Mouse (Mus musculus) forebrain, embryonic 14.5 days (tissue): ENCODE data around the gene Calr3. TPM values are rescaled to one million over a fixed set of nuclear protein-coding genes. Genes with fewer than 3 reads are reported as not detected.

ENCODE experiments used
- ATAC-seq: fragments of 200-750 bp; cut with Nextera tagmentation; 2 replicates; pipeline ENCODE4 v1.8.0; 2017; ENCODE audit warnings: mild to moderate bottlenecking, moderate library complexity
- DNase-seq: peaks from one replicate; pipeline ENCODE4 v3.0.0-alpha.2; 2015; ENCODE audit warnings: low spot score
- H3K27ac ChIP-seq: fragments of 300-500 bp; sonication (generic); 2 replicates; pipeline ENCODE4 v1.5.1; 2014; ENCODE audit warnings: low read depth, mild to moderate bottlenecking, control low read depth, low read length, moderate library complexity
- H3K27me3 ChIP-seq: fragments of 300-500 bp; sonication (generic); replicated peaks from 2 replicates; pipeline ENCODE4 v1.6.1; 2014; ENCODE audit warnings: low read length, control low read depth, mixed read lengths; ENCODE audit not compliant: control insufficient read depth, insufficient read depth
- H3K36me3 ChIP-seq: fragments of 300-500 bp; sonication (generic); 2 replicates; pipeline ENCODE4 v1.6.1; 2014; ENCODE audit warnings: low read length, control low read depth; ENCODE audit not compliant: control insufficient read depth, insufficient read depth
- H3K4me1 ChIP-seq: fragments of 300-500 bp; sonication (generic); 2 replicates; pipeline ENCODE4 v1.6.1; 2014; ENCODE audit warnings: antibody characterized with exemption, low read length, control low read depth; ENCODE audit not compliant: control insufficient read depth, insufficient read depth
- H3K4me2 ChIP-seq: fragments of 300-500 bp; sonication (generic); 2 replicates; pipeline ENCODE4 v1.6.1; 2014; ENCODE audit warnings: mild to moderate bottlenecking, control low read depth, low read length
- H3K4me3 ChIP-seq: fragments of 300-500 bp; sonication (generic); 2 replicates; pipeline ENCODE4 v1.5.1; 2014; ENCODE audit warnings: low read depth, low read length, control low read depth
- H3K9ac ChIP-seq: fragments of 300-500 bp; sonication (generic); 2 replicates; pipeline ENCODE4 v1.6.1; 2014; ENCODE audit warnings: mild to moderate bottlenecking, low read length, control low read depth, moderate library complexity
- H3K9me3 ChIP-seq: fragments of 300-500 bp; sonication (generic); replicated peaks from 2 replicates; pipeline ENCODE4 v1.6.1; 2016; ENCODE audit warnings: low read length, control low read depth, mixed read lengths; ENCODE audit not compliant: control insufficient read depth
- WGBS: fragments of 180-500 bp; shearing (Covaris S2); extraction: QIAGEN DNeasy Blood & Tissue Kit; methylation state at CpG from one replicate; pipeline ENCODE4 v1.1.7; 2014; 5-methylcytosine and 5-hydroxymethylcytosine counted together
- polyA plus RNA-seq: library from polyadenylated mRNA; unstranded; fragments of >200 nt; fragmentation: Nextera tagmentation; extraction: Ambion mirVana; gene quantifications from 2 replicates; pipeline ENCODE4 v1.2.1, GENCODE M21; 2014

Gene Calr3
- polyA plus RNA-seq, 1 experiment from 2014 or later = 1.0 TPM

DNA sequence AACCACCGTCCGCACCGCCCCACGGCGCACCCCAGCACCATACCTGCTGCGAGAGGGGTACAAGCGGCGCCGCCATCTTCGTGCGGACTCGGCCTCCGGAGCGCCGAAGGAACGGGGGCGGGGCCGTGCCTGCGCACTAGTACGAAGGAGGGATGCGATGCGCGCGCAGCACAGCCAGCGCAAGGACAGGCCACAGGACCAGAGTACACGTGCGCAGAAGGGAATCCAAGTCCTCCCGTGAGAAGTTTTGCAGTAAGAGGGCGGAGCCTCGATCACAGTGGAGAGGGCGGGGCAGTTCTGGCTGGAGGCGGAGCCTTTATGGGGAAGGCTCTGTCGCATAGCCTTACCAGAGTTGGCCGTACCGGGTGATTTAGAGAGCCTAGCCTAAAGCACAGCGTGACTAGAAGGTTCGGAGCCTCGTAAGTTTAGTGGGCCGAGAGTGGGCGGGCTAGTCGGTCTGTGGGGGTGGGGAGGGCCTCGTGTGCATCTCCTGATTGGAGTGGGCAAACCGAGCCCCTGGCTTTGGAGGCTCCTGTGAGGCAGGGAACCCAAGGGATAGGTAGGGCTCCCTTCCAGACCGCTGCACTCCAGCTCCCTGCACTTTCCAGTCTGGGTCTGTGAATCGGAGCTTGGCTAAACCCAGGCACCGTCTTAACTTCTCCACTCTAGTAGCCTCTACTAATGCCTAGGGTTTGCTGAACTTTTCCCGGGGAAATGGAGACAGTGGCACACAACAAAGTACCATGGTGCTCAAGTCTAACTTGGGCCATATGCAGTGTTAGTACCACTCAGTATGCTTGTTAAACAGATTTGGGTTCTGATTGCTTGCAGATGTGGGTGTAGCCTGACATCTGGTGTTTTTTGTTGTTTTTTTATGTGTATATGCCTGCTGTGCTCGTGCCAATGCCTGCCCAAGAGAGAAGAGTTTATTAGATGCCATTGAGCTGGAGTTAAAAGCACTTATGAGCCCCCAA lies 22.0 kb downstream of the Calr3 start, which contains the start of gene Eps15l1:
Gene Eps15l1 (minus strand): TSS at position 99 of the 974 bp plus-strand sequence.
- DNase-seq = peak; percentile 99
- H3K4me2 ChIP-seq = peak within 1 kb of the TSS; percentile 77
- WGBS = under 1% methylated on average over 48 of the region's 48 CpGs

DNA sequence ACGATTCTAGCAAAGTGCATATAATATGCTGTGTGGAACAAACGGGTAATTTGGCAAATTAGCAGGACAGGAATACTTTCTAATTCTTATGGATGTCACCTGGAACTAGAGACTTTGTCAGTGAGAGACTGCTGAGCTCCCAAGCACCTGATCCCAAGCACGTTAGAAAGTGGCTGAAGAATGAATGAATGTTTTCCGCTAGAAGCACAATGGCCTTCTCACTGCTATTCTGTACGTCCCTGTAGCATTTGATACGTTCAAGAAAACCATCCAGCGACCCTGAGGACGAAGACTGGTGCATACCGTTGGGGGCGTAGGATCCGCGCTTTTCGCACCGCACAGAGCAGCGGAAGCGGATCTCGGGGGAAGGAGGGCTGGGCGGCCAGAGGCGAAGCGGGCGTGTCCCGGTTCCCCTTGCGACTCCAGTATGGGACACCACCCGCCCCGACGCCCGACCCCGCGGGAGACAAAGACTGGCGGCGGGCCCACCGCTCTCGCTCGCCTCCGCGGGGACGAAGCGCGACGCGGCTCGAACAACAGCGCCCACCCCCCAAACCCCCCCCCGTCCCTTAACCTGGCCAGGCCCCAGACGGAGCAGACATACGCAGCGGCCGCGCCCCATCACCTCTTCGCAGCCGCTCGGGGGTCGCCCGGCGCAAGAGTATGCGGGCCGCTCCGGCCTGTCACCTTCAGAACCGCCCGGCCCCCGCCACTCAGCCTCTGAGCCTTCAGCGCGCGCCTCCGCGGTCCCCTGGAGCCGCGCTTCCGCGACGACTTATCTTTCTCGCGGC lies 22.9 kb downstream of the Calr3 start:
- Histone ChIP-seq H3K4me1 (peaks cover 16% of the 10 kb centered on the region), H3K9me3 (no peaks in the 10 kb centered on the region), H3K27me3 (no peaks in the 10 kb centered on the region), H3K4me3 (peak overlapping the region; percentile 80), H3K36me3 (peaks cover 4% of the 10 kb centered on the region; the same call in 1 of the 2 replicates), H3K27ac (peak overlapping the region; percentile 77), H3K9ac (peak overlapping the region; percentile 88), H3K4me2 (peak overlapping the region; percentile 77)
- DNase-seq (peak; percentile 42), ATAC-seq (peak; percentile 60)
- WGBS = under 1% methylated on average over 59 of the region's 73 CpGs

More for the DNA sequence above, 22.0 kb downstream of the Calr3 start, which contains the start of gene Eps15l1:
- ATAC-seq = peak; percentile 98
- Histone ChIP-seq H3K9me3 (no peaks in the 10 kb centered on the region), H3K27me3 (no peaks in the 10 kb centered on the region), H3K9ac (peak within 1 kb of the TSS; percentile 88), H3K36me3 (peaks cover 4% of the 10 kb centered on the region; the same call in 1 of the 2 replicates), H3K4me3 (peak within 1 kb of the TSS; percentile 80), H3K4me1 (peaks cover 16% of the 10 kb centered on the region), H3K27ac (peak within 1 kb of the TSS; percentile 77)

DNA sequence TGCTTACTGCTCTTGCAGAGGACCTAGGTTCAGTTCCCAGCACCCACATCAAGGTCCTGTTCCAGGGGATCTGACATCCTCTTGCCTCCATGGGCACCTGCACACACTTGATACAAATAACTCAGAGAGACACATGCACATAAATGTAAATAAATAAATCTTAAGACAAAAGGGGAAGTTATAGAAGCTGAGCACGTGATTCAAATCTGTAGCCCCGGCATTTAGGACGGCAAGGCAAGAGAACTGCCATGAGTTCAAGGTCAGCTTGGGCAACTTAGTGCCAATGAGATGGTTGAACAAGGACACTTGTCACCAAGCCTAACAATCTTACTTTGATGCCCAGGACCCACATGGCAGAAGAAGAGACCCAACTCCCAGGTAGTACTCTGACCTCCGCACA lies 25.6 kb downstream of the Calr3 start:
- Histone ChIP-seq H3K27me3 (no peaks in the 10 kb centered on the region), H3K4me1 (peaks cover 16% of the 10 kb centered on the region), H3K9me3 (no peaks in the 10 kb centered on the region), H3K9ac (no peak overlapping the region), H3K4me3 (no peak overlapping the region), H3K36me3 (peaks cover 15% of the 10 kb centered on the region), H3K4me2 (no peak overlapping the region), H3K27ac (no peak overlapping the region)
- DNase-seq (no peak), ATAC-seq (no peak)
- WGBS = 97% methylated on average over 4 of the region's 4 CpGs

DNA sequence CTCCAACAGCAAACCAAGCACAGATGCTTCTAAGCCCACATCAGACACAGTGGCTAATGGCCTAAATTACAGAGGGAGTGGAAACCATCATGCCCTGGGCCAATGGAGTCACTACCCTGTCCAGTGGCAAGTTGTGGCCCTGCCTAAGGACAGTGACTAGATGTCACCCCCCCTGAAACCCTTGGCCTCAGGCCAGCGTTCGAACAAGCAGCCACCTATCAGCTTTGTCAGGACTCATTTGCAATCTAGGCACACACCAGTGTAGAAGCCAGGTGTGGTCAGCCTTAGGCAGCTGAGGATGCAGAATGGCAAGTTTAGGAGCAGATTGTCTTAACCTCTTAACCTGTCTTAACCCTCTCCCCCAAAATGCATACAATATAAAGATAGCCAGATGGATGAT lies 28.4 kb downstream of the Calr3 start:
- H3K36me3 ChIP-seq = peaks cover 27% of the 10 kb centered on the region
- no peaks in the 10 kb centered on the region for H3K27me3 ChIP-seq
- DNase-seq (no peak), ATAC-seq (no peak)
- WGBS = 75% methylated on average over 2 of the region's 2 CpGs
- H3K27ac ChIP-seq = no peak overlapping the region
- peaks cover 16% of the 10 kb centered on the region for H3K4me1 ChIP-seq
- H3K9ac ChIP-seq = no peak overlapping the region
- no peak overlapping the region for H3K4me3 ChIP-seq
- no peak overlapping the region for H3K4me2 ChIP-seq
- H3K9me3 ChIP-seq = no peaks in the 10 kb centered on the region

DNA sequence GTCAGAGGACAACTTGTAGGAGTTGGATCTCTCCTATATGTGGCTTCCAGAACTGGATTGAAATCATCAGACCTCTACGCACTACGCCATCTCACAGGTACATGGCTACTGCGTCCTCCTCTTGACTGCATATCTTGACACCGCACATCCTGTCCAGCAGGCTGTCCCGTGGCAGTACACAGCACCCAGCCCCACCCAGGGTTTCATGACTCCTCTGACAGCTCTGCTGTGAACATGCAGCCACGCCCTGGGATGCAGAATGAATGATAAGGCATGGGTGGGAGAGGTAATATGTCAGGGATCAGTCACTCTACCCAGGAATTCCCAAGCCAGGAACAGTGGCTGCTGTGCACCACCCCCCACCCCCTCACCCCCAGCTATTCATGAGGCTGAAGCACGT lies 29.8 kb downstream of the Calr3 start:
- H3K9me3 ChIP-seq = no peaks in the 10 kb centered on the region
- no peaks in the 10 kb centered on the region for H3K27me3 ChIP-seq
- DNase-seq (no peak), ATAC-seq (no peak)
- peaks cover 25% of the 10 kb centered on the region for H3K36me3 ChIP-seq
- 94% methylated on average over 7 of the region's 7 CpGs for WGBS
- H3K4me1 ChIP-seq = peaks cover 1% of the 10 kb centered on the region
- no peak overlapping the region for H3K4me2 ChIP-seq
- no peak overlapping the region for H3K4me3 ChIP-seq
- no peak overlapping the region for H3K27ac ChIP-seq
- H3K9ac ChIP-seq = no peak overlapping the region

DNA sequence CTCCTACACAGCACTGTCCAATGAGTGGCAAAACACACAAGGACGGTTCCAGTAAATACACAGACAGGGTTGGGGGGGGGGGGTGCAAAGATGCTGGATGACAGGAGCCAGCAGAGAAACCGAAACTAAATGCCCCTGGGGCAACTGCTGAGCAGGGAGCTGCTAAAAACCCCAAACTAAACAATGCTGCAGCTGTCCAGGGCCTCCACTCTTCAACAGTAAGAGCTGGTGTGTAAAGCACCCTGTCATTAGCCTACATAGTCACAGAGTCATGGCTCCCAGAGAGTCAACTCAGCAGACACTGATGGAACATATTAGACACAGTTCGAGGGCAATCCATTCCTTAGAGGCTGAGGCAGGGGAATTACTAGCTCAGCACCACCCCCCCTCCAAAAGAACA lies 34.2 kb downstream of the Calr3 start:
- H3K9me3 ChIP-seq = no peaks in the 10 kb centered on the region
- H3K4me2 ChIP-seq = no peak overlapping the region
- ATAC-seq (no peak), DNase-seq (no peak)
- no peak overlapping the region for H3K9ac ChIP-seq
- H3K36me3 ChIP-seq = peaks cover 22% of the 10 kb centered on the region
- no peaks in the 10 kb centered on the region for H3K4me1 ChIP-seq
- H3K27ac ChIP-seq = no peak overlapping the region
- WGBS = 64% methylated on average over 3 of the region's 3 CpGs
- H3K27me3 ChIP-seq = no peaks in the 10 kb centered on the region
- H3K4me3 ChIP-seq = no peak overlapping the region

DNA sequence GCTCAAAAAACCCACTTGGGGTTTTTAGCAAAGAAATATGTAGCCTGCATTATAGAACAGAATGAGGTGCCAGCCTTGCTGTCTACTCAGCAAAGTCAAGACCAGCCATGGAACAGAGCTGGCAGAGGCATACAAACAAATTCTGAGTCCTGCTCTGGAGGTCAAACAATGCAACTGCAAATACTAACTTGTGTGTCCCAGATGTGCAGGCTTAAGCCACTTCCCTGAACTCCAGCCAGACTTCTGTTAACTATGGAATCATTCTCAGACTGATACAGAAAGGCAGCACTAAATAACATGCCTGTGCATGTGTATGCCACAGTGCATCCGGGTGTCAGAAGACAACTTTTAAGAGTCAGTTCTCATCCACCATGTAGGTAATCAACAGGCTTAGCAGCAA lies 35.8 kb downstream of the Calr3 start:
- Histone ChIP-seq H3K4me2 (no peak overlapping the region), H3K36me3 (peaks cover 10% of the 10 kb centered on the region; the same call in 1 of the 2 replicates), H3K27me3 (no peaks in the 10 kb centered on the region), H3K9me3 (no peaks in the 10 kb centered on the region), H3K4me1 (no peaks in the 10 kb centered on the region), H3K9ac (no peak overlapping the region), H3K27ac (no peak overlapping the region), H3K4me3 (no peak overlapping the region)
- 96% methylated on average over 1 of the region's 1 CpGs for WGBS
- ATAC-seq (no peak), DNase-seq (no peak)

DNA sequence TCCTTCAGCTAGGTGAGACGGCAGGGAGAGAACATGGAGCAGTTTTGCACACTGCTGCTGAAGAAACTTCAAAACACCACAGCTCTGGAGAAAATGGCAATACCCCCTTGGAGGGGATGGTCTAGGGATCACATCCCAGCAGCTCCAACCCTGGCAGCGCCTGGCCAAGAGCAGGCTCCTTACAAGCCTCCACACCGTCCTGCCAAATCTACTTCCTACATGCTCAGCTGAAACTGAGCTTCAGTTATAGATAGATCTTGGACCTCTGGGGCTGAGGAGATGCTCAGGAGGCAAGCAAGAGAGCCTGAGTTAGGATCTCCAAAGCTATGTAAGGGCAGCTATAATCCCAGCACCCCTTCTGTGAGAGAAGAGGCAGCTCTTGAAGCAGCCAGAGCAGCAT lies 40.7 kb downstream of the Calr3 start:
- DNase-seq (no peak), ATAC-seq (no peak)
- H3K4me2 ChIP-seq = no peak overlapping the region
- no peak overlapping the region for H3K9ac ChIP-seq
- no peaks in the 10 kb centered on the region for H3K9me3 ChIP-seq
- H3K36me3 ChIP-seq = peaks cover 20% of the 10 kb centered on the region
- H3K4me3 ChIP-seq = no peak overlapping the region
- no peaks in the 10 kb centered on the region for H3K27me3 ChIP-seq
- no peak overlapping the region for H3K27ac ChIP-seq
- WGBS = 97% methylated on average over 3 of the region's 3 CpGs
- no peaks in the 10 kb centered on the region for H3K4me1 ChIP-seq
